Mouse (Mus musculus) spleen, postnatal 36 days (tissue): ENCODE data around the gene Prkag2.
"Not testable (repeated sequence)": the region's sequence is repeated elsewhere in the genome, so short reads cannot be mapped to it uniquely, and the experiment has no call there.

ENCODE experiments used
- DNase-seq, 2 experiments: peaks; one replicate each; pipeline ENCODE4 v3.0.0; 2022; ENCODE audit warnings: low spot score in 2 of 2, mixed read lengths in 1 of 2

The Prkag2 gene

DNA sequence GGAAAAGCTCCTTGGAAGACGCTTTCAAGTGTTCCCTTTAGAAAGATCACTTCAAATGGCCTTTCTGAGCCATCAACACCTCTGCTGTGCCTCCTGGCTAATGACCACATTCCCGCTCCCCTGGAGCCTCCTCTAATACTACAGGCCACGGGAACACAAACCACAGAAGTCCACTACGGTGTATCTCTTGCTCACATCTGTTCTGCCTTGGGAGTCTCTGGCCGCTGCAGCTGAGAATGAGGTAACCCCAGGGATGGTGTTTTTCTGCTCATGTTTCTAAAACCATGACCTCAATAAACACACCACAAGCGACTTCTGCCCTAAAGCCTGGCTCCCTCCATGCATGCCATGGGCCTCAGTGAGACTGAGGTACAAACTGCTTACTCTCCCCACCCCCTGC lies 227.2 kb downstream of the Prkag2 start:
- DNase-seq: no peak

DNA sequence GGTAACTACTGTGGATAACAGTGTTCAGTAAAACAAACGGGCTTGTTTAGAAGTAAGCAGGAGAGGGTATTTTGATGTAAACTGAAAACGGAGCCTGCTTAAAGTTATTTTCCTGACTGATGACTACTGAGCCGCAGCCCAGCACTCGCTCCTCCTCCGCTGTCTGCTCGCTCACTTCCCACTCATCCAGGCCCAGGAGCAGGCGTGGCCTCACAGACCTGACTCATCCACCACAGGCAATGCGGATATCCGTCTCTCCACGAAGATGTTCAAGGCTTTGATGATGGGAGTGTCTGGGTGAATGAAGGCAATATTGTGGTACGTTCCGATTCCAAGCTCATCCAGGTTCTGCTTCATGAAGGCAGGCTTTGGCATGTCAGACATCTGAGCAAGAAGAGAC lies 229.2 kb downstream of the Prkag2 start:
- no peak for DNase-seq

DNA sequence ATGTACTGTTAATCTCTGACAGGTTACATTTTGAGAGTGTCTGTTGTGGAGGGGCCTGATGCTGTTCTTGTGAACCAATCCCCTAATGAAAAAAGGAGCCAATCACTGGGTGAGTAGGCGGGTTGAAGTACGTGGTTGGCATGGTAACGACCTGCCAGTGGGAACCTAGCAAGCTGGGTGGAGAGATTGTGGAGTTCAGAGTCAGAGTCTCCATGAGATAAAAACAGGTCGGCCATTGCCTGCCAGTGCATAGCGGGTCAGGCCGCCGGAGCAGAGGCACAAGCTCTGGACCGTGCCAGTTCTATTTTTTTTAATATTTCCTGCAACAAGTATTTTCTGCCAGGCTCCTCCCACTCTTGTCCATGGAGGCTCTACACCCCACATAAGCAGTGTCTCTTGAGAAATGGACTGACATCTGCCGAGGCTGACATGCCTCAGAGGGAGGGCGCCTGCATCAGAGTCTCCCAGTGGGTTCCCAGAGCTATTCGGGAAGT lies 230.6 kb downstream of the Prkag2 start:
- DNase-seq: peak; percentile 33 to 47

DNA sequence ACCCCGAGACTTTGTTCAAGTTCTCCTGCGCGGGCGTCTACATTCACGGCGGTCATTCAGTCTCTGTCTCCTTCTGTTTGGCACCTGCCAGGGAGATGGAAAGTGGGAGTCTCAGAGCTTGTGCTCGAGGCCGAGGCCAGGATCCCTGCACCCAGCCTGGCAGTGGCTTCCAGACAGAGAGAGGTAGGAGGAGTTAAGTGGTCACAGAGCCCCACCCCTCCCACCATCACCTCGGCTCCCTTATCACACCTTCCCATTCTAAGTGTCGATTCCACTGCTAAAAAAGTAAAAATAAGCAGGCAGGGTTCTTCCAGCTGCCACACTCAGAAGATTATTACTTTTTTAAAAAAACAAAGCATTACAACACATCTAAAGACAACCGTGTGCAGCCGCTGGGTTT lies 236.6 kb downstream of the Prkag2 start:
- no peak for DNase-seq

- no peak for DNase-seq
Measured at GRCm38 (mm10) chr5:24861449-24861930, 239.0 kb downstream of the Prkag2 start.

GRCm38 (mm10) chr5:24860635-24861448 lies 239.6 kb downstream of the Prkag2 start:
- DNase-seq: no peak

- no peak for DNase-seq
Measured at GRCm38 (mm10) chr5:24859771-24860540, 240.5 kb downstream of the Prkag2 start.

DNA sequence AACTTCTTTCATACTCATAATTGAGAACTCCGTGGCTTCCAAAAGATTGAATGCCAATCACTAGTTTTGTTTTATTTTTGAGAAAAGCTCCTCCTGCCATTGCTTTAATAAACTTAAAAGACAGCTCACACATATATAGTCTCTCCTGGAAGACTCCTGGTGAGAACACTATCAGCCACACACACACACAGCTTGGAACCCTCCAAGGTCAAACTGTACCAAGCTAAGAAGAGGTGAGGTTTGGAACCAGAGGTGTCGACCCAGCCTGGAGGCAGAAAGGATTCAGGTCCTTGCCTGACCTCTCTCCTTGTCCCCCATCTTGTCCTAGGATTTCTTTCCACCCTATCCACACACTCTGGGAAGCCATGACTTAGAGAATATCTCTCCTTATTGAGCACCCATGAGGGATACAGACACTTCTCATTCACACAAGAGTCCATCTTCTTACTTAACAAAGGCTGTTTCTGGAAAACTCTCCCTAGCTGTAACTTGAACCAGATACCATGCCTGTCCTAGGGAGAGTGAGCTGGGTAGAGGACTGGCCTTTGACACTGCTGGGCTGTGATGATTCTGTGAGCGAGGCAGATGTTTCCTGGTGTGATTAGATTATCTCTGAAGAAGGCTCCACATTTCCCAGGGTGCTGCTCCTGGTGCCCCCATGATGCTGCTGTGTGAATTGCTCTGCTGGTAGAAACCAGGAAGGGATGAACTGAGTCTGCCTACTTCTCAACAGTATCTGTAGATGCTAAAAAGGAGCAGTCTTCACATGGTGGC lies 245.4 kb downstream of the Prkag2 start:
- no peak for DNase-seq

DNA sequence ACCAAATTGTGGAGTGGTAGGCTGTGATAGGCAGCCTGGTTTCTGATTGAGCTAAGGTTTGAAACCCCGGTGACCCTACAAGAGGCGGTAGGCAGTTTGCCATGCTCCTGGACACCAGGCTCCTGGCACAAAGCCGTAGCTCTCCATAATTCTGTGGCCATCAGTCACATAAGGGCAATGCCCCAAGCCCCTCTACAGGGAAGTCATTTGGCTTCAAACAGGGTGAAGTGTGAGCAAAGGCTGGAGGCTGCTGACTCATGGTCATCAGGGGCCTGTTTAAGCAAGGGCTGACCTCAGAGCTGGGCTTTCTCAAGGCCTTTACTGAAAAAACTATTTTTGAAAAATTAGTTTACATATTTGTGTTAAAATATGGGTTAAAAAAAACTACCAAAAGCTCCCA lies 246.2 kb downstream of the Prkag2 start:
- no peak for DNase-seq

- DNase-seq: not testable (repeated sequence)
Measured at GRCm38 (mm10) chr5:24848261-24848660, 252.2 kb downstream of the Prkag2 start.

- DNase-seq: no peak
Measured at GRCm38 (mm10) chr5:24843841-24844240, 256.6 kb downstream of the Prkag2 start.

DNA sequence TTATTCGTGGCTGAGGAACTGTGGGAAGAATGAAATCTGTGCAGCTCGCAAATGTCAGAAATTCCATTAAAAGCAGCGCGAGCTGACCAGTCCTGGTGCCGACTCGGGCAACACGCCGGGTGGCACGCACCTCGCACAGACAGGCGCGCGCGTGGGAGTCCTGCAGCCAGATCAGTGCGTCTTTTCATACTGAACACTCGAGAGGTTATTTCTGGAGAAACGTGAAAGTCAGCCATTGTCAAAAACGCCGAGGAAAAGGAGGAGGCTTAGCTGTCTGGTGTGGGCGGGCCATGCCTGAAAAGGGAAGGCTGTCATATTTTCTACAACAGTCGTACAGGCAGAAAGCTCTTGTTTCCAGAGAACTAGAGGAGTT lies 257.4 kb downstream of the Prkag2 start:
- DNase-seq: no peak

- peak; percentile 99 for DNase-seq
Measured at GRCm38 (mm10) chr5:24842274-24843102, 258.0 kb downstream of the Prkag2 start, which contains the start of gene Rheb. Gene Rheb, minus strand, starts transcription at chr5:24842624.

DNA sequence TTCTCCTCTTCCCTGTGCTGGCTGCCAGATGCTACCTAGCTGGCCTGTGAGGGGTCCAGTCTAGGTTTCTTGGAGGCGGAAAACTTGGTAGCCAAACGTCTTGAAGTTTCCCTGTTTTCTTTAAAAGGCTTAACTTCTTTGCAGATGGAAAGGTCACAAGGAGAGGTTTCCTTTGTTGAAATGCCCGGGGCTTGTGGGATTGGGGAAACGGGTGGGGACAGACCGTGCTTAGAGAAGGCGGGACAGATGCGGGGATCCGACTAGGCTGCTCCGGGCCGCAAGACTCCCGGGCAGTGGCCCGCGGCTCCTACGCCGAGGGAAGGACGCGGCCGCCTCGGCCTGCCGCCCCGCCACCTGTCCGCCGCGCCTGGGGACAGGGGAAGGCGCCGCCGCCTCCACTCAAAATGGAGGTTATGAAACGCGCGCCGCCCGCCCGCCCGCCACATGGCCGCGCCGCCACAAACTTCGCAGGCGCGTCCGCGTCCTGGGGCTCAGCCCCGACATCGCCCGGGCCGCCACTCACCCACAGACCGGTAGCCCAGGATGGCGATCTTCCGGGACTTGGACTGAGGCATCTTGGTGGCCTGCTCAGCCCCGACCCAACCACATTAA lies 258.7 kb downstream of the Prkag2 start:
- no peak for DNase-seq

DNA sequence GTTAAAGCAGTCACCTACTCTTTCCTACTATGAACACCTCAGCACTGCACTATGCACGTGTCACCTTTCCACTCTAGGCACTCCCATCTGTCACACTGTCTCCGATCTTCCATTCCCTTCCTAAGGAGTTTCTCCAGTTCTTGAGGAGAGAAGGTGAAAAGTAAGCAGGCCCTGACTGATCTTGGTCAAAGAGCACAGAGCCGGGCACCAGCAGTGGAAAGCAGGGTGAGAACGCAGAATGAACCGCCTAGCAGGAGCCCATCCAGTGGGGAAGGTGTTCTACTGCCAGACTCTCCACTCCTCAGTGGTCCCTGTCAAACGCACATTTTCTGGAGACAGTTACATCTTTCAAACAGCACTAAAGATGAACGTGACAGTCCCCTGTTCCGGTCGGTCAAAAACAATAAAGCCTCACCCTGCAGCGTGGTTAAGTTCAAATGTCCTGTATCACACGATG lies 259.4 kb downstream of the Prkag2 start:
- DNase-seq: no peak

DNA sequence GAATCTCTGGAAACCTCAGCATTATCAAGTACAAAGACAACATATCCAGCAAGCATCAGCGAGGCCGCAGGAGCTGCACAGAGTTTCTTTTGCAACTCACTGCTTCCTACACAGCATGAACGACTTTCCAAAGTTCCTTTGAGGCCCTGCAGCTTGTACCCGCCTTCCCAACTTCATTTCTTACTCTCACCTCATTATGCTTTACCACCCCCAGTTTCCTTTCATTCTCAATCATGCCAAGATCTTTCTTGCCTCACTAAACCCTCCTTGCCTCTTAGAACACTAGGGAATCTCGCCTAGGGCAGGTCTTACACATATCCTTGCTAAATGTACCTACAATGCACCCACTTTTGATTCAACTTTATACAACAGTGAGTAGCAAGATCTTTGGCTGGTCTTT lies 266.0 kb downstream of the Prkag2 start:
- no peak for DNase-seq

- DNase-seq: no peak
Measured at GRCm38 (mm10) chr5:24831912-24832311, 268.5 kb downstream of the Prkag2 start.

GRCm38 (mm10) chr5:24828446-24828845 lies 272.0 kb downstream of the Prkag2 start:
- DNase-seq: no peak

GRCm38 (mm10) chr5:24827173-24827572 lies 273.3 kb downstream of the Prkag2 start:
- DNase-seq: no peak

DNA sequence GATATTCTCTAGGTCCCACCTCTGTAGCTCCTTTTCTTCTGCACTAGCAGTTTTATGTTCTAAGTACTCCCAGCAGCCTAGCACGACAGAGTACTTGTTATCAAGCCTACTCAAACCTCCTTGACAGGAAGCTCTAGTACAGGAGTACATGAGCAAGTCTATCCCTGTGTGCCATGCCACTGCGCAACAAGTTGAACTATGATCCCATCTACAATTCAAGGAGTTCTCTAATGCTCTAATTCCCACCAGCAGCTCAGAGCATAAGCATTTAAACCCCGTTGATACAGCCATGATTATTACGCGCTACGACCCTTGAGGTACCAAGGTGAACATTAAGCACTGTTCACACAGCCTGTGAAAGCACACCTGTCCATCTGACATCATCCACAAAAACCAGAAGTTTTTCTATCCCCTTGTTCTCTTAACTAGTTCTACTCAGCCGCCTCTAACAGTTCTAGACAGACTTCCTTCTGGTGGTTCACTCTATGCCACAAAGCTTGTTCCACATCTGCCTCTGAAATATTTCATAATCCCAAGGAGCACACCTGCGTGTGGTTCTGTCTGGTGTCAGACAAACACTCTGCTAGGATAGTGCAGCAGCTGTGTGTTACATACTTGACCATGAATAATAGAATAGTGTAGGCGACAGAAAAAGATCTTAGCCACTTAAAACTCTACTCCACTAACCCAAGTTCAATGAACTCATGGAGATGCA lies 274.2 kb downstream of the Prkag2 start:
- DNase-seq: no peak
